Mouse (Mus musculus) embryo, embryonic 11 days (tissue): ENCODE results near the gene Olfr820.
"Not testable (repeated sequence)": the region's sequence is repeated elsewhere in the genome, so short reads cannot be mapped to it uniquely, and the experiment has no call there.

ENCODE experiments used
- DNase-seq: peaks from one replicate; pipeline ENCODE4 v3.0.0-alpha.2; 2015

Gene Olfr820

GRCm38 (mm10) chr10:130012321-130012720 is at the start of gene Olfr820:
Gene Olfr820 (plus strand): TSS chr10:130012621.
- no peak for DNase-seq

- not testable (repeated sequence) for DNase-seq
Measured at GRCm38 (mm10) chr10:129966232-129966631, 46.2 kb upstream of the Olfr820 start.

- not testable (repeated sequence) for DNase-seq
Measured at GRCm38 (mm10) chr10:129967166-129967565, 45.3 kb upstream of the Olfr820 start, which contains the start of gene Olfr819. Gene Olfr819 (minus strand): TSS chr10:129967266.

GRCm38 (mm10) chr10:129972994-129973393 is 39.4 kb upstream of the Olfr820 start:
- not testable (repeated sequence) for DNase-seq

- DNase-seq: not testable (repeated sequence)
Measured at GRCm38 (mm10) chr10:129976040-129976439, 36.4 kb upstream of the Olfr820 start, which contains the start of gene Olfr247. Gene Olfr247 (minus strand): TSS chr10:129976140.

- DNase-seq: not testable (repeated sequence)
Measured at GRCm38 (mm10) chr10:129981867-129982266, 30.6 kb upstream of the Olfr820 start.

- DNase-seq: not testable (repeated sequence)
Measured at GRCm38 (mm10) chr10:129984962-129985361, 27.5 kb upstream of the Olfr820 start, which contains the start of gene Gm10310. Gene Gm10310 (minus strand): TSS chr10:129985062.

- DNase-seq: not testable (repeated sequence)
Measured at GRCm38 (mm10) chr10:130004104-130004503, 8.3 kb upstream of the Olfr820 start.

- DNase-seq: not testable (repeated sequence)
Measured at GRCm38 (mm10) chr10:130005366-130005765, 7.1 kb upstream of the Olfr820 start.

GRCm38 (mm10) chr10:130030048-130030447 is 17.6 kb downstream of the Olfr820 start, which contains the start of gene Olfr821:
Gene Olfr821 (plus strand): TSS chr10:130030348.
- no peak for DNase-seq

- DNase-seq: no peak
Measured at GRCm38 (mm10) chr10:130037096-130037495, 24.7 kb downstream of the Olfr820 start.
